Mouse (Mus musculus) ES-E14 (cell line): ENCODE measurements at regions not wholly inside any gene's neighbourhood (a gene's known extent, or its start where the extent isn't known, plus 50 kb on each side); places are given as distances from the start of the nearest gene placed in this dataset.

Experiments
- DNase-seq: peaks from one replicate; pipeline ENCODE4 v3.0.0-alpha.2; 2013; ENCODE audit warnings: low read depth, low spot score
- H3K27ac ChIP-seq: 2 replicates; pipeline ENCODE4 v1.5.1; 2012; ENCODE audit warnings: low read depth, mild to moderate bottlenecking, low read length, moderate library complexity, mixed read lengths; ENCODE audit not compliant: poor library complexity, insufficient read depth, severe bottlenecking
- H3K36me3 ChIP-seq: 2 replicates; pipeline ENCODE4 v1.6.1; 2012; ENCODE audit warnings: mild to moderate bottlenecking, low read length, moderate library complexity, mixed read lengths; ENCODE audit not compliant: control insufficient read depth, poor library complexity, insufficient read depth, severe bottlenecking
- H3K4me1 ChIP-seq, 2 experiments: fragments of 150-350 bp in 1 of 2; sonication (generic) in 1 of 2; 2 replicates each; pipeline ENCODE4 v1.6.1; 2012; ENCODE audit warnings: low read length in 2 of 2, mild to moderate bottlenecking in 1 of 2, mixed read lengths in 1 of 2; ENCODE audit not compliant: control insufficient read depth in 2 of 2, insufficient read depth in 2 of 2, poor library complexity in 1 of 2
- H3K4me3 ChIP-seq, 2 experiments: fragments of 150-350 bp in 1 of 2; sonication (generic) in 1 of 2; 2 replicates each; pipeline ENCODE4 v1.5.1; 2012; ENCODE audit warnings: low read length in 2 of 2, low read depth in 1 of 2, mild to moderate bottlenecking in 1 of 2, mixed read lengths in 1 of 2; ENCODE audit not compliant: insufficient read depth in 1 of 2, poor library complexity in 1 of 2, severe bottlenecking in 1 of 2
- H3K9ac ChIP-seq: 2 replicates; pipeline ENCODE4 v1.6.1; 2012; ENCODE audit warnings: low read depth, mild to moderate bottlenecking, low read length, mixed read lengths; ENCODE audit not compliant: poor library complexity, insufficient read depth, severe bottlenecking
- H3K9me3 ChIP-seq: fragments of 150-350 bp; sonication (generic); 2 replicates; pipeline ENCODE4 v1.6.1; 2012; ENCODE audit warnings: low read depth, mild to moderate bottlenecking, low read length; ENCODE audit not compliant: control insufficient read depth, insufficient read depth
- CHD2 ChIP-seq: IDR thresholded peaks from 2 replicates; pipeline ENCODE4 v1.6.1; 2014; ENCODE audit warnings: mild to moderate bottlenecking, low read depth, low read length, inconsistent platforms
- HCFC1 ChIP-seq: IDR thresholded peaks from 2 replicates; pipeline ENCODE4 v1.6.1; 2012; ENCODE audit warnings: low read length, inconsistent platforms, borderline replicate concordance; ENCODE audit not compliant: insufficient read depth
- MAFK ChIP-seq: IDR thresholded peaks from 2 replicates; pipeline ENCODE4 v1.6.1; 2014; ENCODE audit warnings: mild to moderate bottlenecking, low read depth, low read length, inconsistent platforms; ENCODE audit not compliant: insufficient read depth
- ZC3H11A ChIP-seq: IDR thresholded peaks from 2 replicates; pipeline ENCODE4 v1.6.1; 2012; ENCODE audit warnings: low read depth, mild to moderate bottlenecking, inconsistent platforms, low read length, borderline replicate concordance
- ZNF384 ChIP-seq: IDR thresholded peaks from 2 replicates; pipeline ENCODE4 v1.6.1; 2012; ENCODE audit warnings: low read depth, low read length, inconsistent platforms
- in situ Hi-C, 2 experiments: fragments of 600-800 bp; cut with MboI; formaldehyde crosslinking; loops; one replicate each; pipeline ENCODE4 v1.15.1; 2025; ENCODE audit warnings: low sequenced_read_pairs in 2 of 2, inconsistent platforms in 1 of 2; ENCODE audit not compliant: unreplicated experiment in 2 of 2

DNA sequence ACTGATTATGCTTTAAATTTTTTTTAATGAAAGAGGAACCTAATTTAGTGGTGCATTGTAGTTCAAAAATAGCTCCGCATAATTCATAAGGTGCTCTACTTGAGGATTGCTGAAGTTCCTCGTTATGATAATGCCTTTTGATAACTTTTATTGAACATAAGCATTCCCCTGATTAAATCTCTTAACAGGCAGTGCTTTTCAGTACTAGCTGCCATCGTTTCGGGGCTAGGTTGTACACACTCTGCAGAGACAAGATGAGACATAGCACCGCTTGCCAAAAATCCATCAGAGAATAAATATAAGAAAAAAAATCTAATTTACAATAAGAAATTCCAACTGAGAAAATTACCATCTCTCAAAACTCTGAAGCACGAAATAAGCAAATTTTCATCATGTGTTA is 433.7 kb upstream of the Adgrl4 start:
- Histone ChIP-seq H3K9ac (no peak overlapping the region), H3K9me3 (no peaks in the 10 kb centered on the region), H3K36me3 (no peaks in the 10 kb centered on the region), H3K4me1 (no peaks in the 10 kb centered on the region), H3K4me3 (no peak overlapping the region), H3K27ac (no peak overlapping the region)
- TF ChIP-seq HCFC1 (no peak), ZNF384 (no peak), ZC3H11A (no peak), MAFK (no peak), CHD2 (no peak)
- in situ Hi-C loops, result no loop called here
- DNase-seq, result no peak

GRCm38 (mm10) chr3:151020014-151020413 is 417.7 kb upstream of the Adgrl4 start:
- Histone ChIP-seq H3K27ac (no peak overlapping the region), H3K4me3 (no peak overlapping the region), H3K9me3 (no peaks in the 10 kb centered on the region), H3K4me1 (no peaks in the 10 kb centered on the region), H3K36me3 (no peaks in the 10 kb centered on the region), H3K9ac (no peak overlapping the region)
- no peak for DNase-seq
- in situ Hi-C loops, result no loop called here
- TF ChIP-seq MAFK (no peak), ZNF384 (no peak), HCFC1 (no peak)

GRCm38 (mm10) chr3:151057491-151057890 is 380.2 kb upstream of the Adgrl4 start:
- in situ Hi-C loops, result no loop called here
- Histone ChIP-seq H3K9me3 (no peaks in the 10 kb centered on the region), H3K27ac (no peak overlapping the region), H3K4me3 (no peak overlapping the region), H3K36me3 (no peaks in the 10 kb centered on the region), H3K4me1 (no peaks in the 10 kb centered on the region), H3K9ac (no peak overlapping the region)
- no peak for TF ChIP-seq CHD2
- TF ChIP-seq HCFC1, result no peak
- TF ChIP-seq ZNF384, result no peak
- TF ChIP-seq MAFK, result no peak
- no peak for TF ChIP-seq ZC3H11A
- DNase-seq, result no peak

DNA sequence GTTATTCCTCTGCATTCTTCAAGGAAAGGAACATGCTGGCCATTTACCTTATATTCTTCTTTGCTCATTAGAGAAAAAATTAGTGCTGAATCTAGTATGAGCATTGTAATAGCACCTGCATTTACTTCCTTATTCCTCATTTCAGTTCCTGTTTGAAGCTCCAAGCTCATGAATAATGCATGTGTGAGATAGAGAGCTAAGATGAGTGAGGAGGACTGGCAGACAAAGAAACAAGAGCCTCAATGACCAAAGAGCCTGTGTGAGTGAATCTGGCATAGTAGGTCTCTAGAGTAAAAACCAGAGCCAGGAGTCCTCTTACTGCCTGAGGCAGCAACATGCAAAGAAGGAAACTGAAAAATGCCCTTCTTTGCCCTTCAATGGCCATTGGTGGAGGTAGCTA is 365.4 kb upstream of the Adgrl4 start:
- in situ Hi-C loops, result no loop called here
- H3K9me3 ChIP-seq, result no peaks in the 10 kb centered on the region
- H3K27ac ChIP-seq, result no peak overlapping the region
- TF ChIP-seq HCFC1 (no peak), ZC3H11A (no peak), CHD2 (no peak), MAFK (no peak), ZNF384 (no peak)
- H3K36me3 ChIP-seq, result no peaks in the 10 kb centered on the region
- DNase-seq, result no peak
- no peaks in the 10 kb centered on the region for H3K4me1 ChIP-seq
- H3K4me3 ChIP-seq, result no peak overlapping the region
- no peak overlapping the region for H3K9ac ChIP-seq

DNA sequence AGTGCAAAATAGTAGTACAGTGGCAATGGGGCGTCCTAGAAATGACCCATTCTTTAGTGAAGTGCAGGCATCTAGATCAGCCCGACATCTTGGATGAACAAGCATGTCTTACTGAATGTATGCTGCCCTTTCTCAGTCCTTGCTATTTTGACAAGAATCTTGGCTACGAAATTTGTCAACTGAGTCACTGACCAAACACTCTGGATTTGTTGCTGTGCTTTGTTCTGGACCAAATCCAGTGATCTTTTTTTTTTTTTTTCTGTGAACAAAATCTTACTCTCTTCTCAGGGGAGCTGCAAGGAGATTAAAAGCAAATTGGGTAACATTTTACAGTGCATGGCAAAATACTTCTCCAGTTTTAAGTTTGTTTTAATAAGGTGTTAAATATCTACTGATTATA is 320.9 kb upstream of the Adgrl4 start:
- Histone ChIP-seq H3K9me3 (no peaks in the 10 kb centered on the region), H3K27ac (no peak overlapping the region), H3K9ac (no peak overlapping the region), H3K4me1 (no peaks in the 10 kb centered on the region), H3K36me3 (no peaks in the 10 kb centered on the region), H3K4me3 (no peak overlapping the region)
- in situ Hi-C loops, result no loop called here
- TF ChIP-seq CHD2 (no peak), HCFC1 (no peak), ZC3H11A (no peak), ZNF384 (no peak), MAFK (no peak)
- no peak for DNase-seq
